Mouse (Mus musculus) left cerebral cortex, postnatal 10 days (tissue): ENCODE results near the gene Cnga1. TPM values are rescaled to one million over a fixed set of nuclear protein-coding genes. Genes with fewer than 3 reads are reported as not detected.

Source experiments
- DNase-seq, 2 experiments: peaks; one replicate each; pipeline ENCODE4 v3.0.0; 2021 to 2022; ENCODE audit warnings: low spot score in 2 of 2, mixed read lengths in 1 of 2; ENCODE audit errors: extremely low spot score in 1 of 2
- intact Hi-C: fragments of 180-260 bp; cut with DNase I; formaldehyde crosslinking; loops from one replicate; pipeline ENCODE4 v1.15.1; 2025
- total RNA-seq, 2 experiments: library from RNA; stranded (reverse); gene quantifications; 2 replicates each; pipeline ENCODE4 v1.2.3; 2021

Gene Cnga1
- total RNA-seq, result not detected

GRCm38 (mm10) chr5:72644175-72644574 lies at the start of gene Cnga1:
TSS of gene Cnga1 (minus strand) at chr5:72644275.
- intact Hi-C loops, result no loop called here
- DNase-seq, result no peak

GRCm38 (mm10) chr5:72690516-72690915 lies 46.4 kb upstream of the Cnga1 start:
- no peak for DNase-seq
- intact Hi-C loops, result no loop called here

DNA sequence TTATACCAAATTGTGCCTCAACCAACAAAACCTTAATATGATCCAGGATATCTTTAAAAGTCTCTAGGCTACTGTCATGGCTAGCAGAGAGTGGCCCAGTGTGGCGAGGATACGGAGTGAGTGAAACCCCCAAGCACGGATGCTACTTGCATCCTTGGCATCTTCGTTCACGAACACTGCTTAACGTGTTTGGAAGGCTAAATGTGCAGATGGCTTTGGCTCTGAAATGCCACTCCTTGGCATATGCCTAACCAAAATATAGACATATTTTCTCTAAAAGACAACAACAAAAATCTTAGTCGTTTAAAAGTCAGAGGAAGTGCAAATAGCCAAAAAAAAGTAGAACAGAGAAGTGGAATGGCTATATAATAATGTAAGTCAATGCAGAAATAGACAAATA lies 45.5 kb upstream of the Cnga1 start:
- DNase-seq, result no peak
- intact Hi-C loops, result no loop called here

DNA sequence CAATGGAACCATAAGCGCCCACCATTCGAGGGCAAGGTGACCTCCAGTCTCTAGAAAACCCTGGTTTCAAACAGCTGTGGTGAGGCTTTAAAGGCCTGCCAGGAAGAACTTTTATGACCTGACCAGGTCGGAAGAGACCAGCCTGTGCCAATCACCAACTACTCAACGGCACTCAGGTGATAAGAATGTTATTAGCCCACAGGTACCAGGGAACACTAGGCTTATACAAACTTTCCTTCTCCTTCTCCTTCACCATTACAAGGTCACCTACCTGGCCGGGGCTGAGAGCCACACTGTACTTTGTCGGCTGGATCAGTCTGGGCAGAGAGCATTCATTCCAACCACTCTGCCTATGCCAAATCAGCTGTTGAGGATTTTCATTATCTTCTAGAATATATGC lies 37.4 kb upstream of the Cnga1 start:
- no peak for DNase-seq
- intact Hi-C loops, result no loop called here

GRCm38 (mm10) chr5:72674994-72675542 lies 31.0 kb upstream of the Cnga1 start:
- no peak for DNase-seq
- intact Hi-C loops, result no loop called here

DNA sequence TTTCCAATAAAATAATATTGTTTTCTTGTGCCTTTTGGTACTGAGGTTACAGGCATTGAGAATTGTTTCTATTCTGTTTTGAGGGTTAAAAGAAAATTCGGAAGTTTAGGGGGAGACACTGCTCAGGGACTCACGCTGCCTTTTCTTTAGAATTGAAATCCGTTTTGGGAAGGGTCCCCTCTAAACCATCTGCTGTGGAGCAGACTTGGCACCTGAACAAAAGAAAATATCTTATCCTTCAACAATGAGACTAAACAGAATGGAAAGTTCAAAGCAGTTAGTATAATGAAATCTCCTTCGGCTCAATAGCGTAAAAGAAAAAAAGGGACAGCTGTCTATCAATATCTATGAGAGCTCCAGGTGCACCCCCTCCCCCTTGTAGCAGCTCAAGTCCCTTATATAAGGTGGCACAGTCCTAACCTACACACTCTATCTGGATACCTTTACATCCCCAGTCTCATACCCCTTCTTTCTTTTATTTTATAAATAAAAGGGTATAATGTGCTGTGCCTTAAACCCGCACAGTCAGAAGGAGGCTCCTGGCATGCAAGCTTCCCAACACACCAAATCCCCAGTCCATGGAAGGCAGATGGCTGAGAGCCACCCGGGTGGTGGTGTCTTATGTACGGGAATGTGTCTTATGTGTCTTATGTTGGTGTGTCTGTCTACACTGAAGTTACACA lies 27.1 kb upstream of the Cnga1 start:
- DNase-seq, result no peak
- intact Hi-C loops, result no loop called here

- intact Hi-C loops, result no loop called here
- DNase-seq, result no peak
These were observed 24.3 kb upstream of the Cnga1 start for GRCm38 (mm10) chr5:72668351-72668750.

DNA sequence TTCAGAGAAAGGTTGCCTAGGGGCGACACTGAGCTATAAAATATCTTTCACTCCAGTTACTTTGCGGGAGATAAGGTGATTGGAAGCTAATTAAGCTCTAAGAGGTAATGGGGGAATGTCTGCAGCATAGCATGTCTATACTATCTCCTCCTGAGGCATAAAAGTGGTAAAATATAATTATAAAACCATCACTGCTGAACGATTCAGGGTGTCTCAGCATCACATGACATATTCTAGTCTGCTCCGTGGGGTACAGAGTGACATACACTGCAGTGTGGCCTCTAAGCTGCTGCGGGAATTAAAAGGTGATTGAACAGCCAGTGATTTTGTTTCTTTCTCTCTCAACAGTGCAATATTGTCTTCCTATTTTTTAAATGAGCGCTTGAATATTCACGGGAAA lies 22.4 kb upstream of the Cnga1 start:
- intact Hi-C loops, result no loop called here
- no peak for DNase-seq

GRCm38 (mm10) chr5:72665281-72665680 lies 21.2 kb upstream of the Cnga1 start:
- peak; percentile 21 to 33 for DNase-seq
- intact Hi-C loops, result no loop called here

DNA sequence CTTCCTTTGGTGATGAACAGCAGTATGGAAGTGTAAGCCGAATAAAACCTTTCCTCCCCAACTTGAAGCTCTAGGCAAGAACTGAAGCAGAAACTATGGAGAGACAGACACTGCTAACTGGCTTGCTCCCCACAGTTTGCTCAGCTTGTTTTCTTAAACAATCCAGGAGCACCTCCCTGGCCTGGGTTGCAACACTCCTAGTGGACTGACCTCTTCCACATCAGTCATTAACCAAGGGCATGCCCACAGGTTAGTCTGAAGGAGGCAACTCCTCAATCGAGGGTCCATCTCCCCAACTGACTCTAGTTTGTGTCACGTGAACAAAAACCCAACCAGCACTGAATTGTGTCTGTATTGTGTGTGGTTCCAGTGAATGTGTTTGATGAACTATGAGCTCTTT lies 20.8 kb upstream of the Cnga1 start:
- intact Hi-C loops, result no loop called here
- no peak for DNase-seq

DNA sequence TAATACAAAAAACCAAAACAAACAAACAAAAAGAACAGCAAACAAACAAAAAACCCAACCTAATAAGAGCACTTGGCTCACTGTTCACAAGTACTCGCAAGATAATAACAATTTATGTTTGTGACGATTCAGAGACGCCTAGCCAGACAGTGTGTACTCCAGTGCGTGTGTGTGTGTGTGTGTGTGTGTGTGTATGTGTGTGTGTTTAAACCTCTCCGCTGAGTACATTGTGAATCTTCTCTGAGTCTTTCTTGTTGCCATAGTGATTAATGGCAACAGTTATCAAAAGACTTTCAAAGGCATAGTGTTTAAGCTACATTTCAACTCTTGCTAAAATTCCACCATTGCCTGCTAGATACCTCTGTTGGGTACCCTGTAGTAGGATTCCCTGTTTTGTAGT lies 20.1 kb upstream of the Cnga1 start:
- no peak for DNase-seq
- intact Hi-C loops, result no loop called here

GRCm38 (mm10) chr5:72661051-72661781 lies 17.1 kb upstream of the Cnga1 start:
- DNase-seq, result no peak
- intact Hi-C loops, result no loop called here

DNA sequence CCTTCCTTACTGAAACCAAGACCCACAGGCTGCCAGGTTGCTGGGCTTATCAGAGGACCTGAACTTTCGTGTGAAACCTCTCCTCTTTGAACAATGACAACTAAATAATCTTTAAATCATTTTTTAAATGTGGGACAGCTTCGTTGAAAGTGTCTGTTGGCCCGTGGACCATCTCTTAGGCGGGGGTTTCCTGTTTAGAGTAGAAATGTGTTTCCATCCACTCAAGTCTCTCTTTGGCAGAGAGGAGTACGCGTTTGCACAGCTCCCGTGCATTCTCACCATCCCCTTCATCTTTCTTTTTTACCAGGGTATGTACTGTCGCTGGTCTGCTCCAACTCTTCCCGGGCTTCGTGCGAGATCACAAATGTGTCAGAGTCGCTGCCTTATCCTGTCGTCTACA lies 14.3 kb upstream of the Cnga1 start:
- intact Hi-C loops, result no loop called here

GRCm38 (mm10) chr5:72656270-72656791 lies 12.3 kb upstream of the Cnga1 start:
- intact Hi-C loops, result no loop called here
- DNase-seq, result no peak

More for the DNA sequence above, 14.3 kb upstream of the Cnga1 start:
- no peak for DNase-seq

GRCm38 (mm10) chr5:72653068-72653674 lies 9.1 kb upstream of the Cnga1 start:
- DNase-seq, result no peak
- intact Hi-C loops, result no loop called here

- intact Hi-C loops, result no loop called here
- DNase-seq, result no peak
These were observed 5.1 kb upstream of the Cnga1 start for GRCm38 (mm10) chr5:72648987-72649735.

GRCm38 (mm10) chr5:72647958-72648595 lies 4.0 kb upstream of the Cnga1 start:
- DNase-seq, result no peak
- intact Hi-C loops, result no loop called here

DNA sequence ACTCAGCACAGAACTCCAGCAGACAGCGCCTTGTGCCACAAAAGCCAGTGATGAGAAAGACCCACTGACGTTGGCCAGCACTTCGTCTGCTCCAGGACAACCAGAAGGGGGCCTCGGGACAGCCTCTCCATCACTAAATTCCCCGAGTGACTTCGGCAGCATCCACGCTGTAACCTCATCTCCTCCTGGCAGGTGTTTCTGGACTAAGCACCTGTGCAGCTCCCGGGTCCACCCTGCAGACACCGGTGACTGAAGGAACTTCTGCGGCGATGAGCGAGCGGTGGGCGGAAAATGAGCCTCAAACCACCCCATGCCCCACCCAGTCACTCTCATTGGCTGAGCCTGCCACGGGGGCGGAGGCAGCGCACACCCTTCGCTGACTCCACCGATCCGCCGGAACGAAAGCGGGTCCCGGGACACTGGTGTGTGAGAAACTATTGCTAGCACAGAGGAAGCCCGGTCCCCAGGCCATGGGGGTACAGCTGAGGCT lies 3.4 kb upstream of the Cnga1 start, which contains the start of gene Nipal1:
Gene Nipal1 (plus strand): TSS at position 378 of the 490 bp plus-strand sequence.
- intact Hi-C loops, result no loop called here
- peak in 1 of 2 experiments; percentile 53 for DNase-seq
